ENCODE assay signal across 12 mouse cellular contexts in the genomic region with DNA sequence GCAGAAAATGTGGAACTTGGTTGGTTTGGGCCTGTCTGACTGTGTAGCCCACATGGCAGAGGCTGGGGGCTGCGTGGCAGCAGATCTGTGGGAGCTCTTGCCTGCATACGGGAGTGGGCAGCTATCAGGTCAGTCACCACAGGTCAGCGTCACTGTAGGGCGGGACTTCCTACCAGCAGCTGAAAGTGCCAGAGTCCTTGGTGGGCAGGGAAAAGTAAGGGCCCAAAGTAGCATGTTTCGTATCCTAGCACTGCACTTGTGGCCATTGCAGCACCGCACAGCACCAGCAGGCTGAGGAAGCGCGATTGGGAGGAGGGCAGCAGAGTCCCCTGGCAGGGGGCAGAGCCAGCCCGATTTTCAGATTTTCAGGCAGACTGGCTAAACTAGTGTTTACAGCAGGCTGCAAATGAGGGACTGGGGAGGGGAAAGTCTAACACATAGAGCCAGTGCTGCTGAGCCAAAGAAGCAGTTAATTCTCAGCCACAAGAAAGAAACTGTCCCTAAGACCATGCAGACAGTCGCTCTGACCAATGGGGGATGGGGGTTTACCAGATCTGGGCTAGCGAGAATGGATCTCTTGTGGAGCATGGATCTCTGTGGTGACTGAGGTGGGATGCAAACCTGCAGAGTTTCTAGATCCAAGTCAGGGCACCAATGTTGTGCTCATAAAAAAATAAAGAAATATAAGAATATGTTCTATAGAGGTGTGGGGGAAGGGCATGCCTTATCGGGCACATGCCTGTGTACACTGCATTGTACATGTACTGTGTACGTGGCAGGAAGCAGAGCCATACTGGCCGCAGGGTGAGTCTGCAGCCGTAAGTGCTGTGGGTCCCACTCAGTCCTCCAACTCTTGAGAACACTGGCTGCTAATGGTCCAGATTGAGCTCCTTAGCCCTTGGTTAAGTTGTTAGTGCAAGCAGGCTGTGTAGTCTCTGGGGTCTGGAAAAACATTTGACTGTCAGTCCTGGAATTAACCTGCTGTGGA. TPM values are rescaled to one million over a fixed set of nuclear protein-coding genes. Genes with fewer than 3 reads are reported as not detected.
DNase-seq lines count a peak whose midpoint lies in the region; ATAC-seq and TF ChIP-seq lines count a peak whose summit lies in the region.
"Had no signal": no experiment of that assay in that cellular context is flagged by ENCODE, and none has a peak within 500 bp of the region (broad histone marks: within the 10 kb centered on the region; RNA-seq: fewer than 3 reads in every experiment).

No protein-coding gene starts in this region.

- TF ChIP-seq CTCF in hindbrain, postnatal 0 days (IDR thresholded peaks at IDR 0.05; ENCODE audit: low read depth): peak; percentile 23

- ATAC-seq in kidney, embryonic 15.5 days (replicated peaks; ENCODE audit: low FRiP score): peak; percentile 61
- ATAC-seq in hindbrain, postnatal 0 days: peak; percentile 75
- ATAC-seq in neural tube, embryonic 12.5 days (ENCODE audit: low FRiP score, low read depth): peak; percentile 33; the same call in 1 of the 2 replicates

- DNase-seq in kidney, adult 8-10 months: no peak
- DNase-seq in embryo, embryonic 11 days: peak; percentile 33
- peak; percentile 9 for DNase-seq in hindbrain, postnatal 0 days (ENCODE audit: low spot score)
- DNase-seq in frontal cortex, postnatal 10 days (ENCODE audit: low spot score in 2 of 2): no peak
- no peak for DNase-seq in thymus, postnatal 14 days
- no peak for DNase-seq in cerebellum, adult 18-20 months
- DNase-seq: right cerebral cortex, postnatal 14 days had no signal

- H3K9me3 ChIP-seq in kidney, embryonic 15.5 days (replicated peaks): no peaks in the 10 kb centered on the region
- H3K9me3 ChIP-seq in hindbrain, postnatal 0 days (ENCODE audit: low read length): no peaks in the 10 kb centered on the region
- no peaks in the 10 kb centered on the region for H3K9me3 ChIP-seq in neural tube, embryonic 12.5 days

- no peaks in the 10 kb centered on the region for H3K36me3 ChIP-seq in kidney, embryonic 15.5 days
- no peaks in the 10 kb centered on the region for H3K36me3 ChIP-seq in hindbrain, postnatal 0 days (ENCODE audit: insufficient read depth, low read length)
- no peaks in the 10 kb centered on the region for H3K36me3 ChIP-seq in neural tube, embryonic 12.5 days

- H3K4me2 ChIP-seq in kidney, embryonic 15.5 days: peak overlapping the region; percentile 43
- peak overlapping the region; percentile 41 for H3K4me2 ChIP-seq in hindbrain, postnatal 0 days (ENCODE audit: low read depth, low read length)
- H3K4me2 ChIP-seq in neural tube, embryonic 12.5 days (replicated peaks): peak overlapping the region; percentile 45

- WGBS in kidney, embryonic 15.5 days: 43% methylated on average over 15 of the region's 15 CpGs
- 40% methylated on average over 15 of the region's 15 CpGs for WGBS in hindbrain, postnatal 0 days
- 46% methylated on average over 15 of the region's 15 CpGs for WGBS in neural tube, embryonic 12.5 days

- H3K27me3 ChIP-seq in kidney, embryonic 15.5 days: no peaks in the 10 kb centered on the region
- H3K27me3 ChIP-seq in hindbrain, postnatal 0 days (ENCODE audit: insufficient read depth, low read length): no peaks in the 10 kb centered on the region
- no peaks in the 10 kb centered on the region for H3K27me3 ChIP-seq in neural tube, embryonic 12.5 days (replicated peaks)

- no peak overlapping the region for H3K9ac ChIP-seq in kidney, embryonic 15.5 days
- no peak overlapping the region for H3K9ac ChIP-seq in hindbrain, postnatal 0 days (replicated peaks; ENCODE audit: low read length)
- no peak overlapping the region for H3K9ac ChIP-seq in neural tube, embryonic 12.5 days

- no peak overlapping the region for H3K27ac ChIP-seq in kidney, embryonic 15.5 days
- no peak overlapping the region for H3K27ac ChIP-seq in hindbrain, postnatal 0 days
- H3K27ac ChIP-seq in neural tube, embryonic 12.5 days: no peak overlapping the region

- peak overlapping the region; percentile 5; the same call in 1 of the 2 replicates for H3K4me3 ChIP-seq in kidney, embryonic 15.5 days (replicated peaks)
- peak overlapping the region; percentile 8; the same call in 1 of the 2 replicates for H3K4me3 ChIP-seq in hindbrain, postnatal 0 days (ENCODE audit: low read length)
- H3K4me3 ChIP-seq in neural tube, embryonic 12.5 days: no peak overlapping the region
- H3K4me3 ChIP-seq: erythroblast, embryonic 14.5 days had no signal

- H3K4me1 ChIP-seq in kidney, embryonic 15.5 days: no peaks in the 10 kb centered on the region
- H3K4me1 ChIP-seq in hindbrain, postnatal 0 days (ENCODE audit: insufficient read depth, low read length): no peaks in the 10 kb centered on the region
- 0 out of 2 replicates have a peak, but pooled peaks cover 8% of the 10 kb centered on the region for H3K4me1 ChIP-seq in neural tube, embryonic 12.5 days

RNA-seq across cellular contexts. Expression of gene Ptgdr, which starts 15.1 kb away (rescaled TPM):
- not detected in 2 replicates for polyA plus RNA-seq in kidney, embryonic 15.5 days (2015; fragmentation: Nextera tagmentation; extraction: Ambion mirVana)
- total RNA-seq in hindbrain, postnatal 0 days (2014; rRNA removed): 1.0 and 1.7 TPM in 2 replicates
- polyA plus RNA-seq in hindbrain, postnatal 0 days (2015; fragmentation: Nextera tagmentation; extraction: Ambion mirVana): 0.59 and 0.86 TPM in 2 replicates
- 0.11 and 0.13 TPM in 2 replicates for polyA plus RNA-seq in neural tube, embryonic 12.5 days (2016; fragmentation: Nextera tagmentation; extraction: Ambion mirVana)
- total RNA-seq: liver, adult 2 months; MEL had no signal
- polyA plus RNA-seq: erythroblast, embryonic 14.5 days; liver, adult 2 months had no signal

Comparison
In these comparisons a context has a peak if more than half of its experiments do, and no peak if none do; other contexts are left out.
1. DNase-seq: peak in embryo, embryonic 11 days (single experiment) and hindbrain, postnatal 0 days (single experiment); none in kidney, adult 8-10 months (0 of 2), frontal cortex, postnatal 10 days (0 of 2), thymus, postnatal 14 days (single experiment) and cerebellum, adult 18-20 months (0 of 2).
2. Peak in every context shown above with its lines, with median percentiles within 50 percentile points of each other: ATAC-seq and H3K4me2 ChIP-seq.